Mouse (Mus musculus): ENCODE data around the gene Tectb. TPM values are rescaled to one million over a fixed set of nuclear protein-coding genes. Genes with fewer than 3 reads are reported as not detected.

The Tectb gene
- not detected in 2 replicates for polyA plus RNA-seq (2014; fragmentation: Nextera tagmentation; extraction: Ambion mirVana)

DNA sequence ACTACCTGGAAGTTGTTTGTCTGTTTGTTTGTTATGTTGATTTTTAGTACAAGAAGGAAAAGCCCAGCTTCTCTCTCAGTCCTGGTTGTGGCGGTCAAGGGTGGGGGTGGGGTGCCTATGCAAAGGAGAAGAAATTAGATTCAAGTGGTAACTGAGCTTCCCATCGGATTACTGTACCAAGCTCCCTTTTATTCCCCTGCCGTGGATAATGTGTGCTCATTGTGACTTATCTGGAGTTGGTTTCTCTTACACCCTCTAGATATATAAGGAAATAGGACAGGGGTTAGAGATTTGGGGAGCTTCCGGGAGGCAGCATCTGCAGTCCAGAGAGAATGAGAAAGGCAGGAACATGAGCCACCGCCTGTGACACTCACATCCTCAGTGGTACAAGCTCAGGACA, at the start of gene Tectb:
Gene Tectb (plus strand): TSS at position 301 of the 400 bp plus-strand sequence.
- Histone ChIP-seq H3K9ac (ENCODE audit: low read depth, low read length) (no peak within 1 kb of the TSS), H3K4me3 (ENCODE audit: low read depth, low read length) (no peak within 1 kb of the TSS), H3K9me3 (replicated peaks; ENCODE audit: control insufficient read depth, low read length) (no peaks in the 10 kb centered on the region), H3K36me3 (ENCODE audit: control insufficient read depth, insufficient read depth, low read length) (no peaks in the 10 kb centered on the region), H3K27ac (ENCODE audit: low read depth, low read length) (no peak within 1 kb of the TSS), H3K4me1 (ENCODE audit: control insufficient read depth, insufficient read depth, low read length) (no peaks in the 10 kb centered on the region), H3K27me3 (ENCODE audit: control insufficient read depth, insufficient read depth, low read length) (no peaks in the 10 kb centered on the region), H3K4me2 (no peak within 1 kb of the TSS)
- WGBS (ENCODE audit: insufficient replicate concordance): 72% methylated on average over 5 of the region's 5 CpGs
- no peak for ATAC-seq (replicated peaks; ENCODE audit: insufficient number of reproducible peaks, low FRiP score, low TSS enrichment)

DNA sequence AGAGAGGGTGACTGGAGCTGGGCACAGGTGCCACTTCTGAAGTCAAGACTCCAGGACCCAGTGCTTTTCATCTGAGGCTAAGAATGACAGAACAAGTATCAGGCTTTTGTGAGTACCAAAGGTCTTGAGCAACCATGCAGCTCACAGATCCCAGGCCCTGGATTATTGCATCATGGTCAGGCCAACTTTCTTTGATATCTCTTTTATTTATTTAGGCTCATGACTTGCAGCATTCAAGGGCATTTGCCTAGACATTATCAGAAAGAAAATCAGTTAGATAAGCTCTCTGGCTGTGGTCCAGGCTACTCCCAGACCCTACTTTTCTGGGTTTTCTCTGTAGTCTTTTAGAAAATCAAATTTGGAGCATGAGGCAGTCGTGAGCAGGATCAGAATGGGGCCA, 48.8 kb upstream of the Tectb start:
- H3K27ac ChIP-seq (ENCODE audit: low read depth, low read length): no peak overlapping the region
- no peaks in the 10 kb centered on the region for H3K9me3 ChIP-seq (replicated peaks; ENCODE audit: control insufficient read depth, low read length)
- H3K4me2 ChIP-seq: no peak overlapping the region
- no peaks in the 10 kb centered on the region for H3K27me3 ChIP-seq (ENCODE audit: control insufficient read depth, insufficient read depth, low read length)
- no peaks in the 10 kb centered on the region for H3K36me3 ChIP-seq (ENCODE audit: control insufficient read depth, insufficient read depth, low read length)
- H3K4me1 ChIP-seq (ENCODE audit: control insufficient read depth, insufficient read depth, low read length): peaks cover 3% of the 10 kb centered on the region; the same call in 1 of the 2 replicates
- H3K9ac ChIP-seq (ENCODE audit: low read depth, low read length): no peak overlapping the region
- no peak overlapping the region for H3K4me3 ChIP-seq (ENCODE audit: low read depth, low read length)
- ATAC-seq (replicated peaks; ENCODE audit: insufficient number of reproducible peaks, low FRiP score, low TSS enrichment): no peak
- 57% methylated on average over 1 of the region's 1 CpGs for WGBS (ENCODE audit: insufficient replicate concordance)

DNA sequence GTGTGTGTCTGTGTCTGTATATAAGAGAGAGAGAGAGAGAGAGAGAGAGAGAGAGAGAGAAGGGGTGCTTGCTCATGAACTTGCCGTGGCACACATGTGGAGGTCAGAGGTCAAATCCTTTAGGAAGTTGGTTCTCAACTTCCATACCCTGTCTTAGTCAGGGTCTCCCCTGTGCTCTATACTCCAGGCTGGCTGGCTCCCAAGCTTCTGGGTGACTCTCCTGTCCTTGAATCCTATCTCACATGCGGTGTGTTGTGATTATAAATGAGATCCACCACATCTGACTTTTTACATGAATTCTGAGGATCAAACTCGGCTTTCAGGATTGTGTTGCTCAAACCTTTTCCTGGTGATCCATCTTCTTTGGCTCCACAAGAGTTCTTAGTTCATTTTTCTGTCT, 48.1 kb upstream of the Tectb start:
- 74% methylated on average over 3 of the region's 3 CpGs for WGBS (ENCODE audit: insufficient replicate concordance)
- Histone ChIP-seq H3K36me3 (ENCODE audit: control insufficient read depth, insufficient read depth, low read length) (no peaks in the 10 kb centered on the region), H3K4me1 (ENCODE audit: control insufficient read depth, insufficient read depth, low read length) (peaks cover 4% of the 10 kb centered on the region; the same call in 1 of the 2 replicates), H3K9me3 (replicated peaks; ENCODE audit: control insufficient read depth, low read length) (no peaks in the 10 kb centered on the region), H3K4me3 (ENCODE audit: low read depth, low read length) (no peak overlapping the region), H3K27ac (ENCODE audit: low read depth, low read length) (no peak overlapping the region), H3K9ac (ENCODE audit: low read depth, low read length) (no peak overlapping the region), H3K27me3 (ENCODE audit: control insufficient read depth, insufficient read depth, low read length) (no peaks in the 10 kb centered on the region), H3K4me2 (no peak overlapping the region)
- ATAC-seq (replicated peaks; ENCODE audit: insufficient number of reproducible peaks, low FRiP score, low TSS enrichment): no peak

DNA sequence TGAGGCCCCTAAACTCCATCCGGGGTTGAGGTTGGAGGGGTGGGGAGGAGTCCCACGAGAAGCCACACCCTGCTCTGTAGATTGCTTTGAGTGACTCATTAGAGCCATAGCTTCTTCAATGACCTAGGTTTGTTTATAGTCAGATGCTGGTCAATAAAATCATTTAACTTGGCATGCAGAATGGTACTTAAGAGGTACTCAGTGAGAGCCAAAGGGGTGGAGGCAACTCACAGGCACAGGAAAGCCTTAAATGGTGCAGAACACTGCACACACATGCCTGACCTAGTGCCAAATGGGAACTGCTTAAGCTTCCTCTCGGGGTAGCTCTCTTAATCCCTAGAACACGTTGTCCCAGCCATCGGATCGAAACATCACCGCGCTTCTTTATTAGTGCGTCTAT, 46.0 kb upstream of the Tectb start:
- Histone ChIP-seq H3K4me3 (ENCODE audit: low read depth, low read length) (no peak overlapping the region), H3K36me3 (ENCODE audit: control insufficient read depth, insufficient read depth, low read length) (no peaks in the 10 kb centered on the region), H3K4me2 (no peak overlapping the region), H3K9ac (ENCODE audit: low read depth, low read length) (no peak overlapping the region), H3K27me3 (ENCODE audit: control insufficient read depth, insufficient read depth, low read length) (no peaks in the 10 kb centered on the region), H3K4me1 (ENCODE audit: control insufficient read depth, insufficient read depth, low read length) (peaks cover 4% of the 10 kb centered on the region; the same call in 1 of the 2 replicates), H3K27ac (ENCODE audit: low read depth, low read length) (no peak overlapping the region), H3K9me3 (replicated peaks; ENCODE audit: control insufficient read depth, low read length) (no peaks in the 10 kb centered on the region)
- ATAC-seq (replicated peaks; ENCODE audit: insufficient number of reproducible peaks, low FRiP score, low TSS enrichment): no peak
- 81% methylated on average over 9 of the region's 9 CpGs for WGBS (ENCODE audit: insufficient replicate concordance)

DNA sequence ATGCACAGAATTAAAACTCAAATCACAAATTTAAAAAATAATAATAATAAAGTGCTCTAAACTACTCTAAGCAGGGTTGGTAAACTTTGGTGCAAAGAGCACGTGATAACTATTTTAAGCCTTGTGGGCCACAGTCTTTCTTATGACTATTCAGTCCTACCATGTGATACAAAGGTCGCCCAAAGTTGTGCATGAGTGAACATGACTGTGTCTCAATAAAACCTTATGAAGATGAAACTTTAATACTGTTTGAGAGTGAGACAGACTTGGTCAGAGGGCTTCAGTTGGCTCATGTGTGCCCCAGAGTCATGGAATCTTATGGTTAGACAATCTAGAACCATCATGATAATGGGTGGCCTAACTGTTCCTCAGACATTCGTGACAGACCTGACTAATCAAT, 44.6 kb upstream of the Tectb start:
- no peaks in the 10 kb centered on the region for H3K36me3 ChIP-seq (ENCODE audit: control insufficient read depth, insufficient read depth, low read length)
- H3K27ac ChIP-seq (ENCODE audit: low read depth, low read length): no peak overlapping the region
- H3K9ac ChIP-seq (ENCODE audit: low read depth, low read length): no peak overlapping the region
- no peak for ATAC-seq (replicated peaks; ENCODE audit: insufficient number of reproducible peaks, low FRiP score, low TSS enrichment)
- H3K4me3 ChIP-seq (ENCODE audit: low read depth, low read length): no peak overlapping the region
- no peaks in the 10 kb centered on the region for H3K9me3 ChIP-seq (replicated peaks; ENCODE audit: control insufficient read depth, low read length)
- H3K4me1 ChIP-seq (ENCODE audit: control insufficient read depth, insufficient read depth, low read length): peaks cover 4% of the 10 kb centered on the region; the same call in 1 of the 2 replicates
- no peaks in the 10 kb centered on the region for H3K27me3 ChIP-seq (ENCODE audit: control insufficient read depth, insufficient read depth, low read length)
- no peak overlapping the region for H3K4me2 ChIP-seq
- WGBS (ENCODE audit: insufficient replicate concordance): 81% methylated on average over 3 of the region's 3 CpGs

DNA sequence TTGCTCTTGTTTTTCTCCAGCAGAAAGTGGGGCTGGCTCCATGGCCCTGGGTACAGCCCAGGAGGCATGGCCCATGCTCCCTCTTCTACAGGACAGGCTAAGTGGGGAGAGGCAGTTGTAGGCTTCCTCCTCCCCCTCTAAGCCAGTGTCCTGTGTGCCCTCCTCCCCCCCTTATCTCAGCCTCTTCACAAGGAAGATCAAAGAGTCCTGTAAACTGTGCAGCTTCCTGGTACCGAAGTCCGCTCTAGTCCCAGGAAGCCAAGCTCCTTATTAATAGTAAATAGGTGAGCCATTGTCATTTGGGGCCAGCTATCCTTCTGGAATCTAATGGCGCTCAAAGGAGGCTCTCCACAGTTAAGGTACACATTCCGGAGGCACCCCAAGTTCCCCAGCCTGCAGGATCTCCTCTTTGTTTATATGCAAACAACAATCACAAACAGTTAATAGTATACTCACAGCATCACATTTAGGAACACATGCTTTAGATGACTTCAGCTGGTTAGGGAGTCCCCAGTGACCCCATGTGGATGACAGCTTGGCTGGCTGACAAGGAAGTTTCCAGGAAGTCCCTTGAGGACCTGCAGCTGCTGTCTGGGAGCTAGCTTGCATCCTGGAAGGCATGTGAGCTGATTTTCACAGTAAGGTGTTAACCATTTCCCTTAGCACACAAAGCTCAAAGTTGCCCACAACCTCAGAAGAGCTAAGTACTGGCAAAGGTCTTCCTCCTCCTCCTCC, 43.7 kb upstream of the Tectb start:
- Histone ChIP-seq H3K4me3 (ENCODE audit: low read depth, low read length) (no peak overlapping the region), H3K27me3 (ENCODE audit: control insufficient read depth, insufficient read depth, low read length) (no peaks in the 10 kb centered on the region), H3K4me2 (no peak overlapping the region), H3K27ac (ENCODE audit: low read depth, low read length) (no peak overlapping the region), H3K9me3 (replicated peaks; ENCODE audit: control insufficient read depth, low read length) (no peaks in the 10 kb centered on the region), H3K4me1 (ENCODE audit: control insufficient read depth, insufficient read depth, low read length) (peaks cover 4% of the 10 kb centered on the region; the same call in 1 of the 2 replicates), H3K9ac (ENCODE audit: low read depth, low read length) (no peak overlapping the region), H3K36me3 (ENCODE audit: control insufficient read depth, insufficient read depth, low read length) (no peaks in the 10 kb centered on the region)
- 43% methylated on average over 4 of the region's 4 CpGs for WGBS (ENCODE audit: insufficient replicate concordance)
- no peak for ATAC-seq (replicated peaks; ENCODE audit: insufficient number of reproducible peaks, low FRiP score, low TSS enrichment)

DNA sequence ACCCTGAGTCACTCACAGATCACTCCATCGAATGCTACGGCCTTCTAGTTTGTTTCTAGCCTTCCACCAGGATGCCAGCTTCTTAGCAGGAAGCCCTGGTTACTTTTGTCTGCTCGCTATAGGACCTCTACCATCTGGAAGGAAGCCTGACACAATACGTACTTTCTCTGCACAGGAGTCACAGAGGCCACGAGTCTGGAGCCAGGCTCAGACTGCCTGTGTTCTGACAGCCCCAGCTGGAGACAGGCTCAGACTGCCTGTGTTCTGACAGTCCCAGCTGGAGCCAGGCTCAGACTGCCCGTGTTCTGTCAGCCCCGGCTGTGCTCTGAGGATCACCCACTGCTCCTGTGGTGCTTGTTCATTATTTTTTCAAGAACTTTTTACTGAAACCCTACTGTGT, 42.6 kb upstream of the Tectb start:
- Histone ChIP-seq H3K4me2 (no peak overlapping the region), H3K9me3 (replicated peaks; ENCODE audit: control insufficient read depth, low read length) (no peaks in the 10 kb centered on the region), H3K27me3 (ENCODE audit: control insufficient read depth, insufficient read depth, low read length) (no peaks in the 10 kb centered on the region), H3K9ac (ENCODE audit: low read depth, low read length) (no peak overlapping the region), H3K36me3 (ENCODE audit: control insufficient read depth, insufficient read depth, low read length) (no peaks in the 10 kb centered on the region), H3K4me3 (ENCODE audit: low read depth, low read length) (no peak overlapping the region), H3K27ac (ENCODE audit: low read depth, low read length) (no peak overlapping the region), H3K4me1 (ENCODE audit: control insufficient read depth, insufficient read depth, low read length) (peaks cover 4% of the 10 kb centered on the region; the same call in 1 of the 2 replicates)
- 39% methylated on average over 7 of the region's 7 CpGs for WGBS (ENCODE audit: insufficient replicate concordance)
- ATAC-seq (replicated peaks; ENCODE audit: insufficient number of reproducible peaks, low FRiP score, low TSS enrichment): no peak

DNA sequence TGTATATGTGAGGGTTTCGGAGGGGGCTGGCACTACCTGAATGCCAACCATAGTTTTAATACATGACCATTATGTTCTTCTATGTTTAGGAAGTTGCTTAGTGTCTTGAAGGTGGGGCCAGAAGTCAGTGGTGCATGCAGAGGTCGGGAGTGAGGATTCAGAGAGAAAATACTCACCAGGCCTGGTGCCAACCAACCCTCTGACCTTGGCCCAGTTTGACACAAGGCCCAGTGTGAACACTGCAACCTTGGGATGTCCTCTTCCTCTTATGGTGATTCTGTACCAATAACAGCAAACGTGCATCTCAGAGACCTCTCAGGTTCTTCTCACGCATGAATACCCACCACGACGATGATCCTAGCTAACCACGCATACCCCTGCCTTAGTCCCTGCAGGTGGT, 42.0 kb upstream of the Tectb start:
- Histone ChIP-seq H3K9me3 (replicated peaks; ENCODE audit: control insufficient read depth, low read length) (no peaks in the 10 kb centered on the region), H3K27me3 (ENCODE audit: control insufficient read depth, insufficient read depth, low read length) (no peaks in the 10 kb centered on the region), H3K4me3 (ENCODE audit: low read depth, low read length) (no peak overlapping the region), H3K4me1 (ENCODE audit: control insufficient read depth, insufficient read depth, low read length) (peaks cover 4% of the 10 kb centered on the region; the same call in 1 of the 2 replicates), H3K36me3 (ENCODE audit: control insufficient read depth, insufficient read depth, low read length) (no peaks in the 10 kb centered on the region), H3K9ac (ENCODE audit: low read depth, low read length) (no peak overlapping the region), H3K27ac (ENCODE audit: low read depth, low read length) (no peak overlapping the region), H3K4me2 (no peak overlapping the region)
- no peak for ATAC-seq (replicated peaks; ENCODE audit: insufficient number of reproducible peaks, low FRiP score, low TSS enrichment)
- 80% methylated on average over 7 of the region's 7 CpGs for WGBS (ENCODE audit: insufficient replicate concordance)

DNA sequence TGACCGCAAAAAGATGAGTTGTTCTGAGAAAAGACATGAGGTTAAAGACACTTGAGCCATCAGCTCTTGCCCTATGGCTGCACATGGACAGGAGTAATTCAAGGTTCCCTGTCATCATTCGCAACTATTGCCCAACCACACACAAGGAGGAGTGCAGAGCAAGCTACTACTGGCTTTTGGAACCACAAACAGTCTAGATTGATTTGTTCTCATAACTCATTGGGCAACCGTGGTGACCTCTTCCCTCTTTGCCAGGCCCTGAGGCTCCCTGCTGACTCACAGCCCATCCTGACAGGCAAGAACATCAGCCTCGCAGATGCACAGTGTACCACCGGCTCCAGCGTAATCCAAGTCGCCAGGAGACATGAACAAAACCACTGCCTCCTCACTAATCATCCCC, 41.2 kb upstream of the Tectb start:
- WGBS (ENCODE audit: insufficient replicate concordance): 77% methylated on average over 7 of the region's 7 CpGs
- no peak overlapping the region for H3K9ac ChIP-seq (ENCODE audit: low read depth, low read length)

More for the DNA sequence above, 41.2 kb upstream of the Tectb start:
- Histone ChIP-seq H3K4me2 (no peak overlapping the region), H3K27ac (ENCODE audit: low read depth, low read length) (no peak overlapping the region), H3K36me3 (ENCODE audit: control insufficient read depth, insufficient read depth, low read length) (no peaks in the 10 kb centered on the region), H3K4me3 (ENCODE audit: low read depth, low read length) (no peak overlapping the region), H3K4me1 (ENCODE audit: control insufficient read depth, insufficient read depth, low read length) (peaks cover 4% of the 10 kb centered on the region; the same call in 1 of the 2 replicates), H3K9me3 (replicated peaks; ENCODE audit: control insufficient read depth, low read length) (no peaks in the 10 kb centered on the region), H3K27me3 (ENCODE audit: control insufficient read depth, insufficient read depth, low read length) (no peaks in the 10 kb centered on the region)
- no peak for ATAC-seq (replicated peaks; ENCODE audit: insufficient number of reproducible peaks, low FRiP score, low TSS enrichment)

Data from heart, embryonic 11.5 days (tissue).